Mouse (Mus musculus) liver, embryonic 11.5 days (tissue): ENCODE measurements at regions not wholly inside any gene's neighbourhood (a gene's known extent, or its start where the extent isn't known, plus 50 kb on each side); places are given as distances from the start of the nearest gene placed in this dataset.
A peak's percentile ranks its signal among the peaks of the same experiment; 100 is the strongest.

Source experiments
- ATAC-seq: fragments of 200-750 bp; cut with Nextera tagmentation; replicated peaks from 2 replicates; pipeline ENCODE4 v1.8.0; 2017; ENCODE audit warnings: moderate number of reproducible peaks, mild to moderate bottlenecking, moderate TSS enrichment, moderate library complexity; ENCODE audit not compliant: low FRiP score
- DNase-seq: peaks from one replicate; pipeline ENCODE4 v3.0.0-alpha.2; 2017; ENCODE audit warnings: low spot score
- H3K27ac ChIP-seq: fragments of 300-500 bp; sonication (generic); 2 replicates; pipeline ENCODE4 v1.5.1; 2014; ENCODE audit warnings: mild to moderate bottlenecking, low read depth, low read length, control low read depth
- H3K27me3 ChIP-seq: fragments of 300-500 bp; sonication (generic); replicated peaks from 2 replicates; pipeline ENCODE4 v1.6.1; 2014; ENCODE audit warnings: low read length, mixed read lengths; ENCODE audit not compliant: control insufficient read depth, insufficient read depth
- H3K36me3 ChIP-seq: fragments of 300-500 bp; sonication (generic); 2 replicates; pipeline ENCODE4 v1.6.1; 2014; ENCODE audit warnings: mild to moderate bottlenecking, low read length, moderate library complexity, mixed read lengths; ENCODE audit not compliant: control insufficient read depth, insufficient read depth
- H3K4me1 ChIP-seq: fragments of 300-500 bp; sonication (generic); replicated peaks from 2 replicates; pipeline ENCODE4 v1.6.1; 2014; ENCODE audit warnings: low read length, mixed read lengths; ENCODE audit not compliant: control insufficient read depth, insufficient read depth
- H3K4me2 ChIP-seq: fragments of 300-500 bp; sonication (generic); 2 replicates; pipeline ENCODE4 v1.6.1; 2014; ENCODE audit warnings: mild to moderate bottlenecking, control low read depth, moderate library complexity
- H3K4me3 ChIP-seq: fragments of 300-500 bp; sonication (generic); 2 replicates; pipeline ENCODE4 v1.5.1; 2014; ENCODE audit warnings: low read depth, low read length, control low read depth
- H3K9ac ChIP-seq: fragments of 300-500 bp; sonication (generic); 2 replicates; pipeline ENCODE4 v1.6.1; 2014; ENCODE audit warnings: low read depth, low read length, control low read depth
- H3K9me3 ChIP-seq: fragments of 300-500 bp; sonication (generic); 2 replicates; pipeline ENCODE4 v1.6.1; 2016; ENCODE audit warnings: low read length, inconsistent platforms, mixed read lengths; ENCODE audit not compliant: control insufficient read depth
- WGBS: fragments of 180-500 bp; shearing (Covaris S2); extraction: QIAGEN DNeasy Blood & Tissue Kit; methylation state at CpG from one replicate; pipeline ENCODE4 v1.1.7; 2014; 5-methylcytosine and 5-hydroxymethylcytosine counted together

DNA sequence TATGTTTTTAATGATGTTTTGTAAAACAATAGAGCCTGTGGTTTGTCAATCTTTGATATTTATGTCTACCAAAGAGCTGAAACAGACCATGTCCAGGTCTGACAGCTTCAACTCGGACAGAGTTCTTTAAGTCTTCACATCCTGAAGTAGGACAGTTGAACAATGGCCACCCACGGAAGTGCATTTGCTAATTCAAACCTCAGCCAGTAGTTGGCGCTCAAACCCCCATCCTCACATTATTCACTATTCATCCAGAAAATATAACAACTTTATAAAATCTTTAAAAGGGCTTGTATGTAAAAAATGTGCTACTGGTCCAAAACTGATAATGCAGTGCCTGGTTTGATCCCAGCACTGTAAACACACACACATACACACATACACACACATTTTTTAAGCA, 202.9 kb downstream of the Sp3 start:
- Histone ChIP-seq H3K4me2 (no peak overlapping the region), H3K27me3 (no peaks in the 10 kb centered on the region), H3K4me1 (no peaks in the 10 kb centered on the region), H3K4me3 (no peak overlapping the region), H3K36me3 (no peaks in the 10 kb centered on the region), H3K9ac (no peak overlapping the region), H3K9me3 (no peaks in the 10 kb centered on the region), H3K27ac (no peak overlapping the region)
- ATAC-seq, result no peak
- WGBS, result 40% methylated on average over 3 of the region's 3 CpGs
- no peak for DNase-seq

DNA sequence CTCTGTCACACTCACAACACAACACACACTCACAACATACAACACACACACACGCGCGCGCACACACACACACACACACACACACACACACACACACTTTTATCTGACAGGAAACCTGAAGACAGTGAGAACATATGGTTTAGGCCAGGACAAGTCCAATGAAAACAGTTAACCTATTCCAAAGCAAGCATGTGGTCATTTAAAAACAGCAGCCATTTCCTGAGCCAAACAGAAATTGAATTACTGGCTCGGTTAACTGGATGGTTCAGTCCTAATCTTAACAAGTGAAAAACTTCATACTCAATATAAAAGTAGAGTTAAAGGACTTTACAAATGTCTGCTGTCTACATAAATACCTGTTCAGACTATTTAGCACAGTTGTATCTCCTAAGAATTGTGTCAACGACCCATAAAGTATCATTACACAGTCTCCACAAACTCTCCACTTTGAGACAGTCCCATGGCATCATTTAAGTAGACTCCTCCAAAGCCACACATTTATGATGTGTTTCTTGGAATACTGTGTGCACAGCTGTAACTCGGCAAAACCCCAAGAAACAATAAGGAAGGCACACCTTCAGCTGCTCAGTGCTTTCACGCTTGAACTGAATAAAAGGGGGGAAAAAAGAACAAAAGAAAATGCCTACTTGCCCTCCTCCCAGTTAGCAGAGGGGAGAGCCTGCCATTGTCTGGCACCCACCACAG, 202.3 kb downstream of the Sp3 start:
- no peak for DNase-seq
- Histone ChIP-seq H3K27me3 (no peaks in the 10 kb centered on the region), H3K4me1 (no peaks in the 10 kb centered on the region), H3K9me3 (no peaks in the 10 kb centered on the region), H3K9ac (no peak overlapping the region), H3K27ac (no peak overlapping the region), H3K36me3 (no peaks in the 10 kb centered on the region), H3K4me3 (no peak overlapping the region), H3K4me2 (no peak overlapping the region)
- no peak for ATAC-seq
- WGBS, result 90% methylated on average over 8 of the region's 8 CpGs

DNA sequence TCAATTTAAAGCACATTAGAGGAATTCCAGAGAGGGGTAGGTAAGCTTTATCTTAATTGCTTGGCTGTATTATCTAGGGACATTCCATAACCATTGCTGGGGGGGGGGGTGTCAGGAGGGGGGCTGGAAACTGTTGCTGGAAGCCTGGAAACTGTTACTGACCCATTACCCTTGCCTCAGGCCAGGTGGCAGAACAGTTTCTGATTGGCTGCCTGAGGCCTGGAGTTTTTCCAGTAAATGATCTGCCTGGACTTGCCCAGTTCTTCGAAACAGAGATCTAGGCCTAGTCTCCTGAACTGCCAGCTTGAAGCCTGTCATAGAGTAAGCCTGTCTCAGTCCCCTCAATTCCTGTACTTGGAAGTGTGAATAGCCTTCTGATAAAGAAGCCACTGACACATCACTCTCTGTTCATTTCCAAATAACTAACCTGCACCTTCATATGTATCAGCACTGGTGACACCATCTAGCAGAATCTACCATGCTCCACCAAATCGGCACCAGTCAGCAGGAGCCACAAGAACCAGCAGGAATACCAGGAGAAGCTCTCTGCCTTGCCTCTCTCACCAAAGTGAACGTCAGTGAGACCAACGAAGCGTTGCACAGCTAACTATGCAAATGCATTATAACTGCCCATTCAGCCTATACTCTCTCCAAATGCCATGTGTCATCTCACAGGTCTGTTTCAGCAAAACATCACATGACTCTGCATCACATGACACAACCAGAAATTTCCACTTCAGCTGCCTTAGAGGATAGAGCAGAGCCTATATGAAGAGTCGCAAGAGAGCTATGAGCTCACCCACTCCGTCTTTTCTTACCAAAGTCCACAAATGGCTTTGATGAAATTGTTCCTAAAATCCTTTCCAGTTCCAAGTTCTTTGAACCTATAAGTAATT, 200.7 kb downstream of the Sp3 start:
- 85% methylated on average over 7 of the region's 7 CpGs for WGBS
- Histone ChIP-seq H3K9ac (no peak overlapping the region), H3K27ac (no peak overlapping the region), H3K4me3 (no peak overlapping the region), H3K4me2 (no peak overlapping the region), H3K36me3 (no peaks in the 10 kb centered on the region), H3K9me3 (no peaks in the 10 kb centered on the region), H3K27me3 (no peaks in the 10 kb centered on the region), H3K4me1 (no peaks in the 10 kb centered on the region)
- ATAC-seq, result no peak
- no peak for DNase-seq

DNA sequence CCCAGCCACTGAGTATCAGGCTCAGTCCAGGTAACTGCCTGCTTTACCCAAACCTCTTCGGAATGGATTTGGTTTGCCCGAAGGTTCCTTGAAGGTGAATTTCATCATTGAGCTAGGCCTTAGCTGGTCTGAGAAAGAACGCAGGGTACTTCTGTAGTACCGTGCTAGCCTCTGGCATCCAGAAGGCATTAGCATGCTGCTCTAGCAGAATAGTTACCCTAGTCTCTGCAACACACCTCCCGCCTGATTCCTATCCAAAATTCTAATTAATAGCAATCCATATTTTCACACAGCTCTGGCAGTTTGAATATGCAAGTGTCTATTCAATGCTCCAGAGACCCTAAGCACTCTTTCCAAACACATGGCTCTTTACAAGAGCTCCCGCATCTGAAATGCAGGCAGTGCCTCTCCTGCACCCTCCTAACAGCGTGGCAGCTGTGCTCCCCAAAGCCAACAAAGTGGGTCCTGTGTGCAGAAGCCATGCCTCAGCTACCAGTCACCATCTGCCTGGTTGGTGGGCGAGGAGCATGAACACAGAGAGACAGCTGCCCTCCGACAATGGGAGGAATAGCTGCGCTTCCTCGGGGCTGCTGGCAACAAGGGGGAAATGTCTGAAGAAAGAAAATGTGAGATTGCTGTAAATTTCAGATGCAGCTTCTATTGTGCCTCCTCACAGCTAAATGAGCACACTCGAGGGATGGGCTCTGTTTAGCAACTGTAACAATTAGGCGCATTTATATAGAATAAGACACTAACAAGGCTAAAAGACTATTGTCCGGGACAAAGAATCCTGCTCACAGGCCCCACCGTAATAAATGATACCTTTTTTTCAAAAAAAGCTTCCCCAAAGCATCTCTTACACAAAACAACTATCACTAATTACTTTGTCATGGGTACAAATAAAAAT, 198.6 kb downstream of the Sp3 start:
- ATAC-seq (no peak), DNase-seq (no peak)
- no peaks in the 10 kb centered on the region for H3K9me3 ChIP-seq
- H3K4me1 ChIP-seq, result no peaks in the 10 kb centered on the region
- no peaks in the 10 kb centered on the region for H3K27me3 ChIP-seq
- no peaks in the 10 kb centered on the region for H3K36me3 ChIP-seq
- H3K4me3 ChIP-seq, result no peak overlapping the region
- WGBS, result 86% methylated on average over 15 of the region's 15 CpGs
- no peak overlapping the region for H3K9ac ChIP-seq
- no peak overlapping the region for H3K27ac ChIP-seq
- no peak overlapping the region for H3K4me2 ChIP-seq

DNA sequence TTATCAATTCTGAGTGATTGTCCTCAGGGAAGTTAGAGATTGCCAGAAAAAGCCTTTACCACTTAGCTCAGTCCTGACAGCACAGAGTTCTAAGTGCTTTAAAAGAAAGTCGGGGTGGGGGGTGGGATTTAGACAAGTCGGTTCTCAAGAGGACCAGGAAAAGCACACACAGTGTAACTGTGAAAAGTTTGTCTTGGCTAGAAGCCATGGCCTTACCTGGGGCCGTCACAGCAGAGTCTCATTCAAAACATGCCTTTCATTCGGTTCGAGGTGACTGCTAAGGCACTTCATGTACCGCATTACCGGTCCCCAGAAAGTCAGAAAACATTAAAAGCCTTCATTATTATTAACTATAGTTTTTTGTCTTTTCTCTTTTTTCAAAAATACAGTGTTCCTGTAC, 197.9 kb downstream of the Sp3 start:
- no peak overlapping the region for H3K4me2 ChIP-seq
- no peak for DNase-seq
- no peaks in the 10 kb centered on the region for H3K27me3 ChIP-seq
- H3K4me3 ChIP-seq, result no peak overlapping the region
- H3K27ac ChIP-seq, result no peak overlapping the region
- no peak for ATAC-seq
- H3K4me1 ChIP-seq, result no peaks in the 10 kb centered on the region
- WGBS, result 70% methylated on average over 7 of the region's 7 CpGs
- H3K36me3 ChIP-seq, result no peaks in the 10 kb centered on the region
- no peak overlapping the region for H3K9ac ChIP-seq
- no peaks in the 10 kb centered on the region for H3K9me3 ChIP-seq

DNA sequence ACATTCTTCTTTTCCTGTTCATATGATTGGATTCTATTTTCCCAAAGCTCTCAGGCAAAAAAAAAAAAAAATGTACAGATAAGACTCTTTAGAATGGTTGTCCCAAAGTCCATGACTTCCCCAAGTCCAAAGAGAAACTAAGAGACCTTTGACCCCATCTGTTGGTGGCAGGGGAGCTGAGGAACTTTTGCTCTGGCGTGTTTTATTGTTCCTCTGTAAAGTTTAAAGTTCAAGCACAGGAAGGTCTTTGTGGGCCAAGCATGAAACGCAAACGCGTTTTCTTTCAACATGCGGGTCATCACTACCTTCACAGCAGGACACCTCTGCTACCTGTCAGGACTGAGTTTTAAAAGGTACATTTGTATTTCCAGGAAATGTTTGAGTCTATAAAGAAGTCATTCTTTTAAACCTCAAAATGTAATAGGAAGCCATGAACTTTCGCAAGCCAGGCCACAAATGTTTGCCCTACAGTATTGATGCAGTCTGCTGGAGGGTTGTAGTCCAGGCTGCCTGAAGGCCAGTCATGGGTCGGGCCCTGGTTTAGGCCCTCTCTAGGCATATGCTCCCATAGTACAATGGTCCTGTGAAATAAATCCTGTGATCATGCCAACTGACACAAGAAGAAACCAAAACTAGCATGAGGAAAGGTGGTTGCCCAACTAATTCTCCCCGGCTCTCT, 194.7 kb downstream of the Sp3 start:
- H3K9me3 ChIP-seq, result no peaks in the 10 kb centered on the region
- no peaks in the 10 kb centered on the region for H3K27me3 ChIP-seq
- no peak overlapping the region for H3K4me3 ChIP-seq
- H3K27ac ChIP-seq, result peak overlapping the region; percentile 71
- no peak overlapping the region for H3K9ac ChIP-seq
- H3K4me2 ChIP-seq, result no peak overlapping the region
- ATAC-seq (0 out of 2 replicates have a peak, but pooled peaks have one; percentile 57), DNase-seq (no peak)
- no peaks in the 10 kb centered on the region for H3K4me1 ChIP-seq
- H3K36me3 ChIP-seq, result no peaks in the 10 kb centered on the region
- WGBS, result 77% methylated on average over 8 of the region's 8 CpGs

DNA sequence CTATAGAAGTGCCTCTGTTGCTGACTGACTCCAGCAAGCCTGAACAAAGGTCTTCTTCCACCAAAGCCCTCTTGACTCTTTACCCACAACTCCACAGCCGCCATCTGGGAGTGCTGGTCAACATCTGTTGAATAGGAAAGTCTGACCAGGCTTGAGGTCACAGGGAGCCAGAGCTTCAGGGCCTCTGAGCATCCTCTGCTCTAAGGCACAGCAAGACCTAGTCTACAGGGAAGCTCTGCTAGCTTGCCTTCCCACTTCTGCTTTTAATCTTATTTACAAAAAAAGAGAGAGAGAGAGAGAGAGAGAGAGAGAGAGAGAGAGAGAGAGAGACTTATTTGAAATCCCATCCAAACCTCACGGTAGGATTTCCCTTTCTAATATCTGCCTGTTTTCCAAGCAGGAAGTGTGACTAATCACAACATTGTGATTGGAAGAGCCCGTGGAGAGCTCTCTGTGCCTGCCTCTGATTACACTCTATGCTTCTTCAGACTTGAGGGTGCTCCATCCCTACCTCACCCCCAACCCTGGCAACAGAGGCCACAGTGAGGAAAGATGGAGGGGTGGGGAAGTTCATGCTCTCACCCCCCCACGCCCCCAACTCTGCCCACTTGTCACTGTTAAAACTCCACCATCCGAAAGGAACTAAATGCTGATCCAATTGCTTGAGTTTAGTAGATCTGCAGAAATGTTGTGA, 194.1 kb downstream of the Sp3 start:
- WGBS, result 46% methylated on average over 5 of the region's 5 CpGs
- peak overlapping the region; percentile 71 for H3K27ac ChIP-seq
- H3K27me3 ChIP-seq, result no peaks in the 10 kb centered on the region
- ATAC-seq (no peak), DNase-seq (no peak)
- H3K9me3 ChIP-seq, result no peaks in the 10 kb centered on the region
- no peak overlapping the region for H3K4me3 ChIP-seq
- no peak overlapping the region for H3K9ac ChIP-seq
- no peaks in the 10 kb centered on the region for H3K36me3 ChIP-seq
- H3K4me1 ChIP-seq, result no peaks in the 10 kb centered on the region
- no peak overlapping the region for H3K4me2 ChIP-seq

DNA sequence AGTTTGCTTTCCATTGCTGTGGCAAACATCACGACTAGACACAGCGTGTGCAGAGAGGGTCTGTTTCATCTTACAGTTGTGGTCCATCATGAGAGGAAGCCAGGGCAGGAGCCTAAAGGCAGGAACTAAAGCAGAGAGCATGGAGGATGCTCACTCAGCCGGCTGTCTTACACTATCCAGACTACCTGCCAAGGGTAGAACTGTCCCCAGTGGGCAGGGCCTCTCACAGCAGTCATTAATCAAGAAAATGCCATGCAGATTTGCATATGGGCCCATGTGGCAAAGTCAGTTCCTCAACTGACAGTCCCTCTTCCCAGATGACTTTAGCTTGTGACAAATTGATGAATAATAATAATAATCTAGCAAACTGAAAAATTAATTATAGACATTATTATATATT, 192.6 kb downstream of the Sp3 start:
- Histone ChIP-seq H3K4me3 (no peak overlapping the region), H3K4me1 (no peaks in the 10 kb centered on the region), H3K9me3 (no peaks in the 10 kb centered on the region), H3K36me3 (no peaks in the 10 kb centered on the region), H3K9ac (no peak overlapping the region), H3K27me3 (no peaks in the 10 kb centered on the region), H3K4me2 (no peak overlapping the region), H3K27ac (no peak overlapping the region)
- 84% methylated on average over 3 of the region's 3 CpGs for WGBS
- ATAC-seq, result no peak
- no peak for DNase-seq
